ENCODE assay signal across 16 mouse cellular contexts in the genomic region with DNA sequence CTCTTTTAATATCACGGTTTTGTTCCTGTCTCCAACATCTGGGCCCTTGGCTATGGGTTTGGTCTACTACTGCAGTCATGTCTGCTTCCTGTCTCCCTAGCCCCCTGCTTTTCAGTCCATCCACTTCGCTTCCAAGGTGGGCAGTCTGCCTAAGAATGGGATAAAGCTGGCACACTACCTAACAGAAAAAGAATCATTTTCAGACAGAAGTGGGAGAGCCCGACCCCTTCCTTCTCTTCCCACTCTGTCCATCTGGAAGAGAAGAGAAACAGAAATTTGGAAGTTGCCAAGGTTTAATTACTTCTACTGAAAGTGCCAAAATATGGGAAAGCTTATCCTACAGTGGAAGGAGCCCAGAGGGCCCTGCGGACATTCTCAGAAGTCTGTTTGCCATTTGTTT.
DNase-seq lines count a peak whose midpoint lies in the region; ATAC-seq lines count a peak whose summit lies in the region.
"Had no signal": no experiment of that assay in that cellular context is flagged by ENCODE, and none has a peak within 500 bp of the region (broad histone marks: within the 10 kb centered on the region; RNA-seq: fewer than 3 reads in every experiment).

No protein-coding gene starts in this region.

- WGBS in heart, embryonic 12.5 days: 74% methylated on average over 4 of the region's 4 CpGs

- peak; percentile 69 to 70 for DNase-seq in cerebellum, postnatal 14 days
- DNase-seq in cerebellum, adult 18-20 months: no peak
- peak; percentile 28 to 32 for DNase-seq in heart, adult 18-20 months
- DNase-seq in ovary, postnatal 14 days (ENCODE audit: low spot score): peak; percentile 0
- DNase-seq in ovary, adult 18-20 months (ENCODE audit: low spot score): no peak
- peak; percentile 11 for DNase-seq in right cerebral cortex, postnatal 4 days
- DNase-seq in cerebellum, adult 8-10 months: no peak
- DNase-seq: adrenal gland, adult 8-10 months; layer of hippocampus, adult 9-11 months; thymus, adult 18-20 months had no signal

- H3K27ac ChIP-seq in heart, embryonic 12.5 days (ENCODE audit: poor library complexity, severe bottlenecking): no peak overlapping the region
- H3K27ac ChIP-seq: limb, embryonic 10.5 days; liver, embryonic 14.5 days; macrophage had no signal

- H3K27me3 ChIP-seq in heart, embryonic 12.5 days (replicated peaks): no peaks in the 10 kb centered on the region

- ATAC-seq in heart, embryonic 12.5 days (ENCODE audit: insufficient number of reproducible peaks, low FRiP score): no peak
- ATAC-seq: inflammation-experienced regulatory T-cells, adult 6 months; midbrain, embryonic 16.5 days had no signal

- H3K4me2 ChIP-seq in heart, embryonic 12.5 days: no peak overlapping the region

- H3K4me1 ChIP-seq in heart, embryonic 12.5 days (replicated peaks): no peaks in the 10 kb centered on the region
- H3K4me1 ChIP-seq: limb, embryonic 10.5 days had no signal

- H3K4me3 ChIP-seq in heart, embryonic 12.5 days: no peak overlapping the region
- H3K4me3 ChIP-seq: limb, embryonic 10.5 days had no signal

- no peaks in the 10 kb centered on the region for H3K9me3 ChIP-seq in heart, embryonic 12.5 days (replicated peaks)
- H3K9me3 ChIP-seq: limb, embryonic 10.5 days had no signal

- no peak overlapping the region for H3K9ac ChIP-seq in heart, embryonic 12.5 days
- H3K9ac ChIP-seq: liver, embryonic 14.5 days had no signal

- no peaks in the 10 kb centered on the region for H3K36me3 ChIP-seq in heart, embryonic 12.5 days
- H3K36me3 ChIP-seq: limb, embryonic 10.5 days had no signal

Comparison
In these comparisons a context has a peak if more than half of its experiments do, and no peak if none do; other contexts are left out.
1. DNase-seq: peak in cerebellum, postnatal 14 days (2 of 2), heart, adult 18-20 months (2 of 2), ovary, postnatal 14 days (single experiment) and right cerebral cortex, postnatal 4 days (single experiment); none in cerebellum, adult 18-20 months (0 of 2), ovary, adult 18-20 months (single experiment) and cerebellum, adult 8-10 months (single experiment).